Mouse (Mus musculus) stomach, postnatal 0 days (tissue): Measurements from ENCODE around the gene Gja5. TPM values are rescaled to one million over a fixed set of nuclear protein-coding genes. Genes with fewer than 3 reads are reported as not detected.
A peak's percentile ranks its signal among the peaks of the same experiment; 100 is the strongest.

Source experiments
- ATAC-seq: fragments of 200-750 bp; cut with Nextera tagmentation; 2 replicates; pipeline ENCODE4 v1.8.0; 2017; ENCODE audit not compliant: low FRiP score, low TSS enrichment
- DNase-seq: peaks from one replicate; pipeline ENCODE4 v3.0.0-alpha.2; 2016; ENCODE audit warnings: low spot score
- H3K27ac ChIP-seq: fragments of 300-500 bp; sonication (generic); replicated peaks from 2 replicates; pipeline ENCODE4 v1.5.1; 2014; ENCODE audit warnings: mild to moderate bottlenecking, control low read depth
- H3K27me3 ChIP-seq: fragments of 300-500 bp; sonication (generic); 2 replicates; pipeline ENCODE4 v1.6.1; 2014; ENCODE audit warnings: low read length; ENCODE audit not compliant: control insufficient read depth, insufficient read depth
- H3K36me3 ChIP-seq: fragments of 300-500 bp; sonication (generic); 2 replicates; pipeline ENCODE4 v1.6.1; 2014; ENCODE audit warnings: low read length, mixed read lengths; ENCODE audit not compliant: control insufficient read depth, insufficient read depth
- H3K4me1 ChIP-seq: fragments of 300-500 bp; sonication (generic); replicated peaks from 2 replicates; pipeline ENCODE4 v1.6.1; 2014; ENCODE audit warnings: antibody characterized with exemption; ENCODE audit not compliant: control insufficient read depth, insufficient read depth
- H3K4me2 ChIP-seq: fragments of 300-500 bp; sonication (generic); replicated peaks from 2 replicates; pipeline ENCODE4 v1.6.1; 2014; ENCODE audit warnings: low read depth, mild to moderate bottlenecking, control low read depth, moderate library complexity
- H3K4me3 ChIP-seq: fragments of 300-500 bp; sonication (generic); 2 replicates; pipeline ENCODE4 v1.5.1; 2014; ENCODE audit warnings: low read depth, low read length, control low read depth
- H3K9ac ChIP-seq: fragments of 300-500 bp; sonication (generic); 2 replicates; pipeline ENCODE4 v1.6.1; 2014; ENCODE audit warnings: mild to moderate bottlenecking, low read length, control low read depth, mixed read lengths
- H3K9me3 ChIP-seq: fragments of 300-500 bp; sonication (generic); 2 replicates; pipeline ENCODE4 v1.6.1; 2016; ENCODE audit warnings: low read length; ENCODE audit not compliant: control insufficient read depth
- CTCF ChIP-seq: IDR thresholded peaks from 2 replicates; pipeline ENCODE4 v1.5.1; 2016; ENCODE audit warnings: antibody characterized with exemption, low read depth, mild to moderate bottlenecking, moderate library complexity
- EP300 ChIP-seq: optimal IDR thresholded peaks from 2 replicates; pipeline ENCODE3; 2016; ENCODE audit warnings: antibody characterized with exemption
- WGBS: fragments of 180-500 bp; shearing (Covaris S2); extraction: QIAGEN DNeasy Blood & Tissue Kit; methylation state at CpG from one replicate; pipeline ENCODE4 v1.1.7; 2014; 5-methylcytosine and 5-hydroxymethylcytosine counted together
- polyA plus RNA-seq: library from polyadenylated mRNA; unstranded; fragments of >200 nt; fragmentation: Nextera tagmentation; extraction: Ambion mirVana; gene quantifications from 2 replicates; pipeline ENCODE4 v1.2.1, GENCODE M21; 2015

Gene Gja5
- polyA plus RNA-seq, 1 experiment from 2014 or later: 4.1 TPM

- ATAC-seq (no peak), DNase-seq (no peak)
- H3K27me3 ChIP-seq: no peaks in the 10 kb centered on the region
- H3K9me3 ChIP-seq: no peaks in the 10 kb centered on the region
- no peak overlapping the region for H3K4me2 ChIP-seq
- H3K36me3 ChIP-seq: no peaks in the 10 kb centered on the region
- H3K4me3 ChIP-seq: no peak overlapping the region
- H3K27ac ChIP-seq: no peak overlapping the region
- 59% methylated on average over 6 of the region's 6 CpGs for WGBS
- H3K9ac ChIP-seq: no peak overlapping the region
- no peak for TF ChIP-seq EP300
- TF ChIP-seq CTCF: no peak
- H3K4me1 ChIP-seq: no peaks in the 10 kb centered on the region
Measured at GRCm38 (mm10) chr3:97039721-97040120, 135.2 kb downstream of the Gja5 start.

- no peaks in the 10 kb centered on the region for H3K9me3 ChIP-seq
- H3K27ac ChIP-seq: no peak overlapping the region
- no peak for DNase-seq
- no peaks in the 10 kb centered on the region for H3K27me3 ChIP-seq
- no peak overlapping the region for H3K4me2 ChIP-seq
- no peak overlapping the region for H3K4me3 ChIP-seq
- TF ChIP-seq EP300: no peak
- no peak for TF ChIP-seq CTCF
- ATAC-seq: no peak
- no peaks in the 10 kb centered on the region for H3K36me3 ChIP-seq
- H3K4me1 ChIP-seq: no peaks in the 10 kb centered on the region
- H3K9ac ChIP-seq: no peak overlapping the region
- 64% methylated on average over 5 of the region's 5 CpGs for WGBS
Measured at GRCm38 (mm10) chr3:97044188-97044587, 139.7 kb downstream of the Gja5 start.

- Histone ChIP-seq H3K27ac (no peak overlapping the region), H3K4me3 (no peak overlapping the region), H3K9ac (no peak overlapping the region), H3K9me3 (no peaks in the 10 kb centered on the region), H3K4me1 (0 out of 2 replicates have a peak, but pooled peaks cover 2% of the 10 kb centered on the region), H3K27me3 (no peaks in the 10 kb centered on the region), H3K36me3 (no peaks in the 10 kb centered on the region), H3K4me2 (no peak overlapping the region)
- DNase-seq (no peak), ATAC-seq (no peak)
- TF ChIP-seq EP300: no peak
- no peak for TF ChIP-seq CTCF
- 85% methylated on average over 4 of the region's 4 CpGs for WGBS
Measured at GRCm38 (mm10) chr3:97047757-97048156, 143.3 kb downstream of the Gja5 start.

- peak; percentile 52 for TF ChIP-seq CTCF
- no peak for TF ChIP-seq EP300
- H3K4me1 ChIP-seq: 0 out of 2 replicates have a peak, but pooled peaks cover 2% of the 10 kb centered on the region
- H3K9me3 ChIP-seq: no peaks in the 10 kb centered on the region
- no peaks in the 10 kb centered on the region for H3K36me3 ChIP-seq
- H3K27me3 ChIP-seq: no peaks in the 10 kb centered on the region
- DNase-seq: no peak
- no peak overlapping the region for H3K4me3 ChIP-seq
- ATAC-seq: no peak
- H3K9ac ChIP-seq: no peak overlapping the region
- H3K4me2 ChIP-seq: no peak overlapping the region
- no peak overlapping the region for H3K27ac ChIP-seq
Measured at GRCm38 (mm10) chr3:97048360-97048759, 143.9 kb downstream of the Gja5 start.

- Histone ChIP-seq H3K9ac (no peak overlapping the region), H3K4me2 (no peak overlapping the region), H3K4me3 (no peak overlapping the region), H3K27me3 (no peaks in the 10 kb centered on the region), H3K9me3 (no peaks in the 10 kb centered on the region), H3K4me1 (0 out of 2 replicates have a peak, but pooled peaks cover 2% of the 10 kb centered on the region), H3K36me3 (no peaks in the 10 kb centered on the region), H3K27ac (no peak overlapping the region)
- WGBS: 21% methylated on average over 13 of the region's 13 CpGs
- ATAC-seq (no peak; the same call in 1 of the 2 replicates), DNase-seq (peak; percentile 26)
- TF ChIP-seq EP300 (no peak), CTCF (no peak)
Measured at GRCm38 (mm10) chr3:97051264-97051744, 146.8 kb downstream of the Gja5 start.

GRCm38 (mm10) chr3:97052069-97052799 is 147.7 kb downstream of the Gja5 start:
- H3K36me3 ChIP-seq: no peaks in the 10 kb centered on the region

More at GRCm38 (mm10) chr3:97052069-97052799, 147.7 kb downstream of the Gja5 start:
- TF ChIP-seq EP300 (no peak), CTCF (no peak)
- Histone ChIP-seq H3K4me3 (no peak overlapping the region), H3K9ac (no peak overlapping the region), H3K27ac (no peak overlapping the region), H3K9me3 (no peaks in the 10 kb centered on the region), H3K27me3 (no peaks in the 10 kb centered on the region), H3K4me2 (no peak overlapping the region), H3K4me1 (0 out of 2 replicates have a peak, but pooled peaks cover 2% of the 10 kb centered on the region)
- DNase-seq (no peak), ATAC-seq (no peak)
- WGBS: 48% methylated on average over 8 of the region's 8 CpGs
